Mouse (Mus musculus) heart, postnatal 25 days (tissue): ENCODE data around the gene Smim14. TPM values are rescaled to one million over a fixed set of nuclear protein-coding genes. Genes with fewer than 3 reads are reported as not detected.

Experiments used
- DNase-seq: peaks from one replicate; pipeline ENCODE4 v3.0.0; 2022; ENCODE audit warnings: low spot score
- intact Hi-C: fragments of 180-260 bp; cut with DNase I; formaldehyde crosslinking; loops from one replicate; pipeline ENCODE4 v1.15.1; 2025
- total RNA-seq, 2 experiments: library from RNA; stranded (reverse); gene quantifications; 2 replicates each; pipeline ENCODE4 v1.2.3; 2021

Gene Smim14
- total RNA-seq, 2 experiments from 2014 or later: 91.5 to 105 TPM

- DNase-seq: no peak
- intact Hi-C loops: no loop called here
These were observed 11.1 kb downstream of the Smim14 start for GRCm38 (mm10) chr5:65525674-65526443.

- DNase-seq: no peak
- intact Hi-C loops: no loop called here
These were observed 12.2 kb downstream of the Smim14 start for GRCm38 (mm10) chr5:65524831-65525230.

GRCm38 (mm10) chr5:65521803-65522202, 15.2 kb downstream of the Smim14 start:
- DNase-seq: no peak
- intact Hi-C loops: no loop called here

- intact Hi-C loops: no loop called here
- no peak for DNase-seq
These were observed 22.2 kb downstream of the Smim14 start for GRCm38 (mm10) chr5:65514635-65515278.

- no peak for DNase-seq
These were observed 23.5 kb downstream of the Smim14 start for GRCm38 (mm10) chr5:65513506-65513905.

GRCm38 (mm10) chr5:65508395-65508794, 28.6 kb downstream of the Smim14 start:
- intact Hi-C loops: no loop called here
- no peak for DNase-seq

More at GRCm38 (mm10) chr5:65513506-65513905, 23.5 kb downstream of the Smim14 start:
- intact Hi-C loops: no loop called here

- no peak for DNase-seq
These were observed 31.2 kb downstream of the Smim14 start for GRCm38 (mm10) chr5:65505786-65506185.

GRCm38 (mm10) chr5:65501407-65501806, 35.6 kb downstream of the Smim14 start:
- intact Hi-C loops: no loop called here
- no peak for DNase-seq

More at GRCm38 (mm10) chr5:65505786-65506185, 31.2 kb downstream of the Smim14 start:
- intact Hi-C loops: no loop called here

- no peak for DNase-seq
- intact Hi-C loops: no loop called here
These were observed 36.8 kb downstream of the Smim14 start for GRCm38 (mm10) chr5:65500231-65500630.

GRCm38 (mm10) chr5:65492716-65493531, 44.1 kb downstream of the Smim14 start, which contains the start of gene Gm43552:
TSS of gene Gm43552 (minus strand) at chr5:65492833.
- DNase-seq: peak; percentile 97
- intact Hi-C loops: loop anchor here (2.0 to 5.0 kb wide), 3 partner anchors 44 to 204 kb away; partner anchors contain the start of genes Pds5a, Smim14, Ube2k and Ugdh

- intact Hi-C loops: loop anchor here (2.0 to 5.0 kb wide), 3 partner anchors 45 to 205 kb away; partner anchors contain the start of genes Pds5a, Smim14, Ube2k and Ugdh
- peak; percentile 69 for DNase-seq
These were observed 44.9 kb downstream of the Smim14 start for GRCm38 (mm10) chr5:65491767-65492715.

GRCm38 (mm10) chr5:65489830-65490229, 47.2 kb downstream of the Smim14 start:
- DNase-seq: no peak
- intact Hi-C loops: loop anchor here (5.0 kb wide), 1 partner anchor 207 kb away; the partner anchor contains the start of gene Pds5a

GRCm38 (mm10) chr5:65488725-65489124, 48.3 kb downstream of the Smim14 start:
- peak; percentile 58 for DNase-seq
- intact Hi-C loops: no loop called here

GRCm38 (mm10) chr5:65487381-65487780, 49.6 kb downstream of the Smim14 start:
- intact Hi-C loops: no loop called here
- no peak for DNase-seq

- DNase-seq: no peak
- intact Hi-C loops: no loop called here
These were observed 50.5 kb downstream of the Smim14 start for GRCm38 (mm10) chr5:65486514-65486913.

- intact Hi-C loops: no loop called here
- DNase-seq: no peak
These were observed 54.0 kb downstream of the Smim14 start for GRCm38 (mm10) chr5:65482996-65483395.

- intact Hi-C loops: no loop called here
- DNase-seq: no peak
These were observed 56.5 kb downstream of the Smim14 start for GRCm38 (mm10) chr5:65480511-65480910.

- no peak for DNase-seq
- intact Hi-C loops: loop anchor here (5.0 kb wide), 1 partner anchor 43 kb away; the partner anchor contains the start of gene Ugdh
These were observed 57.1 kb downstream of the Smim14 start for GRCm38 (mm10) chr5:65479681-65480445.
